Mouse (Mus musculus): ENCODE measurements at regions not wholly inside any gene's neighbourhood (a gene's known extent, or its start where the extent isn't known, plus 50 kb on each side); places are given as distances from the start of the nearest gene placed in this dataset.
A peak's percentile ranks its signal among the peaks of the same experiment; 100 is the strongest.
"Not testable (repeated sequence)": the region's sequence is repeated elsewhere in the genome, so short reads cannot be mapped to it uniquely, and the experiment has no call there.

- 61% methylated on average over 10 of the region's 10 CpGs for WGBS
- no peaks in the 10 kb centered on the region for H3K27me3 ChIP-seq (ENCODE audit: control insufficient read depth, insufficient read depth, low read depth, low read length)
- no peaks in the 10 kb centered on the region for H3K36me3 ChIP-seq (ENCODE audit: control insufficient read depth, insufficient read depth, low read length)
- H3K4me2 ChIP-seq (ENCODE audit: low read length) = no peak overlapping the region
- H3K9ac ChIP-seq (ENCODE audit: low read depth, low read length) = no peak overlapping the region
- ATAC-seq = no peak
- no peak overlapping the region for H3K27ac ChIP-seq (ENCODE audit: low read length)
- no peaks in the 10 kb centered on the region for H3K4me1 ChIP-seq (ENCODE audit: control insufficient read depth, insufficient read depth, low read length)
- no peak overlapping the region for H3K4me3 ChIP-seq (ENCODE audit: low read depth, low read length)
- no peaks in the 10 kb centered on the region for H3K9me3 ChIP-seq (replicated peaks; ENCODE audit: control insufficient read depth, low read length, poor library complexity, severe bottlenecking)
Observed at GRCm38 (mm10) chr2:3864872-3865271, 152.6 kb upstream of the Frmd4a start.

GRCm38 (mm10) chr2:3866736-3867135 is 150.8 kb upstream of the Frmd4a start:
- H3K9ac ChIP-seq (ENCODE audit: low read depth, low read length); H3K27ac ChIP-seq (ENCODE audit: low read length); H3K4me2 ChIP-seq (ENCODE audit: low read length); H3K36me3 ChIP-seq (ENCODE audit: control insufficient read depth, insufficient read depth, low read length); ATAC-seq; H3K4me3 ChIP-seq (ENCODE audit: low read depth, low read length); H3K27me3 ChIP-seq (ENCODE audit: control insufficient read depth, insufficient read depth, low read depth, low read length); H3K9me3 ChIP-seq (replicated peaks; ENCODE audit: control insufficient read depth, low read length, poor library complexity, severe bottlenecking); H3K4me1 ChIP-seq (ENCODE audit: control insufficient read depth, insufficient read depth, low read length): not testable (repeated sequence)
- 91% methylated on average over 4 of the region's 4 CpGs for WGBS

GRCm38 (mm10) chr2:3869701-3870100 is 147.8 kb upstream of the Frmd4a start:
- Histone ChIP-seq H3K4me3 (ENCODE audit: low read depth, low read length) (no peak overlapping the region), H3K9ac (ENCODE audit: low read depth, low read length) (no peak overlapping the region), H3K36me3 (ENCODE audit: control insufficient read depth, insufficient read depth, low read length) (no peaks in the 10 kb centered on the region), H3K4me1 (ENCODE audit: control insufficient read depth, insufficient read depth, low read length) (no peaks in the 10 kb centered on the region), H3K9me3 (replicated peaks; ENCODE audit: control insufficient read depth, low read length, poor library complexity, severe bottlenecking) (no peaks in the 10 kb centered on the region), H3K27me3 (ENCODE audit: control insufficient read depth, insufficient read depth, low read depth, low read length) (no peaks in the 10 kb centered on the region), H3K4me2 (ENCODE audit: low read length) (no peak overlapping the region), H3K27ac (ENCODE audit: low read length) (no peak overlapping the region)
- WGBS = 81% methylated on average over 1 of the region's 1 CpGs
- ATAC-seq = no peak

- Histone ChIP-seq H3K9me3 (replicated peaks; ENCODE audit: control insufficient read depth, low read length, poor library complexity, severe bottlenecking) (0 out of 2 replicates have a peak, but pooled peaks cover 3% of the 10 kb centered on the region), H3K36me3 (ENCODE audit: control insufficient read depth, insufficient read depth, low read length) (no peaks in the 10 kb centered on the region), H3K4me2 (ENCODE audit: low read length) (no peak overlapping the region), H3K27ac (ENCODE audit: low read length) (no peak overlapping the region), H3K9ac (ENCODE audit: low read depth, low read length) (no peak overlapping the region), H3K4me1 (ENCODE audit: control insufficient read depth, insufficient read depth, low read length) (no peaks in the 10 kb centered on the region), H3K4me3 (ENCODE audit: low read depth, low read length) (no peak overlapping the region), H3K27me3 (ENCODE audit: control insufficient read depth, insufficient read depth, low read depth, low read length) (no peaks in the 10 kb centered on the region)
- no peak for ATAC-seq
- 100% methylated on average over 3 of the region's 3 CpGs for WGBS
Observed at GRCm38 (mm10) chr2:3871748-3872147, 145.8 kb upstream of the Frmd4a start.

GRCm38 (mm10) chr2:3887000-3887399 is 130.5 kb upstream of the Frmd4a start:
- H3K4me2 ChIP-seq (ENCODE audit: low read length) = no peak overlapping the region
- H3K27ac ChIP-seq (ENCODE audit: low read length) = no peak overlapping the region
- H3K9ac ChIP-seq (ENCODE audit: low read depth, low read length) = no peak overlapping the region
- H3K9me3 ChIP-seq (replicated peaks; ENCODE audit: control insufficient read depth, low read length, poor library complexity, severe bottlenecking) = no peaks in the 10 kb centered on the region
- H3K4me3 ChIP-seq (ENCODE audit: low read depth, low read length) = no peak overlapping the region
- H3K36me3 ChIP-seq (ENCODE audit: control insufficient read depth, insufficient read depth, low read length) = no peaks in the 10 kb centered on the region
- H3K27me3 ChIP-seq (ENCODE audit: control insufficient read depth, insufficient read depth, low read depth, low read length) = no peaks in the 10 kb centered on the region
- ATAC-seq = no peak
- WGBS = 69% methylated on average over 6 of the region's 6 CpGs
- H3K4me1 ChIP-seq (ENCODE audit: control insufficient read depth, insufficient read depth, low read length) = peaks cover 9% of the 10 kb centered on the region; the same call in 1 of the 2 replicates

GRCm38 (mm10) chr2:3887845-3888433 is 129.6 kb upstream of the Frmd4a start:
- Histone ChIP-seq H3K4me2 (ENCODE audit: low read length) (peak overlapping the region; percentile 53), H3K4me3 (ENCODE audit: low read depth, low read length) (peak overlapping the region; percentile 8; the same call in 1 of the 2 replicates), H3K27me3 (ENCODE audit: control insufficient read depth, insufficient read depth, low read depth, low read length) (no peaks in the 10 kb centered on the region), H3K36me3 (ENCODE audit: control insufficient read depth, insufficient read depth, low read length) (no peaks in the 10 kb centered on the region), H3K9ac (ENCODE audit: low read depth, low read length) (0 out of 2 replicates have a peak overlapping the region, but pooled peaks have one; percentile 53), H3K4me1 (ENCODE audit: control insufficient read depth, insufficient read depth, low read length) (peaks cover 9% of the 10 kb centered on the region; the same call in 1 of the 2 replicates), H3K27ac (ENCODE audit: low read length) (no peak overlapping the region), H3K9me3 (replicated peaks; ENCODE audit: control insufficient read depth, low read length, poor library complexity, severe bottlenecking) (no peaks in the 10 kb centered on the region)
- ATAC-seq = peak; percentile 63; the same call in 1 of the 2 replicates
- 15% methylated on average over 14 of the region's 14 CpGs for WGBS

GRCm38 (mm10) chr2:3889381-3889780 is 128.1 kb upstream of the Frmd4a start:
- no peak overlapping the region for H3K27ac ChIP-seq (ENCODE audit: low read length)
- peaks cover 9% of the 10 kb centered on the region; the same call in 1 of the 2 replicates for H3K4me1 ChIP-seq (ENCODE audit: control insufficient read depth, insufficient read depth, low read length)
- no peak overlapping the region for H3K4me2 ChIP-seq (ENCODE audit: low read length)
- H3K27me3 ChIP-seq (ENCODE audit: control insufficient read depth, insufficient read depth, low read depth, low read length) = no peaks in the 10 kb centered on the region
- no peak overlapping the region for H3K4me3 ChIP-seq (ENCODE audit: low read depth, low read length)
- H3K9ac ChIP-seq (ENCODE audit: low read depth, low read length) = no peak overlapping the region
- H3K9me3 ChIP-seq (replicated peaks; ENCODE audit: control insufficient read depth, low read length, poor library complexity, severe bottlenecking) = no peaks in the 10 kb centered on the region
- WGBS = 65% methylated on average over 3 of the region's 3 CpGs
- H3K36me3 ChIP-seq (ENCODE audit: control insufficient read depth, insufficient read depth, low read length) = no peaks in the 10 kb centered on the region
- no peak for ATAC-seq

GRCm38 (mm10) chr2:3890462-3890861 is 127.1 kb upstream of the Frmd4a start:
- Histone ChIP-seq H3K9ac (ENCODE audit: low read depth, low read length) (no peak overlapping the region), H3K9me3 (replicated peaks; ENCODE audit: control insufficient read depth, low read length, poor library complexity, severe bottlenecking) (no peaks in the 10 kb centered on the region), H3K27ac (ENCODE audit: low read length) (no peak overlapping the region), H3K4me2 (ENCODE audit: low read length) (no peak overlapping the region), H3K4me1 (ENCODE audit: control insufficient read depth, insufficient read depth, low read length) (peaks cover 9% of the 10 kb centered on the region; the same call in 1 of the 2 replicates), H3K4me3 (ENCODE audit: low read depth, low read length) (no peak overlapping the region), H3K27me3 (ENCODE audit: control insufficient read depth, insufficient read depth, low read depth, low read length) (no peaks in the 10 kb centered on the region), H3K36me3 (ENCODE audit: control insufficient read depth, insufficient read depth, low read length) (no peaks in the 10 kb centered on the region)
- no peak for ATAC-seq
- WGBS = 49% methylated on average over 8 of the region's 8 CpGs

- no peaks in the 10 kb centered on the region for H3K27me3 ChIP-seq (ENCODE audit: control insufficient read depth, insufficient read depth, low read depth, low read length)
- no peak for ATAC-seq
- H3K4me1 ChIP-seq (ENCODE audit: control insufficient read depth, insufficient read depth, low read length) = peaks cover 7% of the 10 kb centered on the region
- no peaks in the 10 kb centered on the region for H3K9me3 ChIP-seq (replicated peaks; ENCODE audit: control insufficient read depth, low read length, poor library complexity, severe bottlenecking)
- H3K9ac ChIP-seq (ENCODE audit: low read depth, low read length) = no peak overlapping the region
- no peaks in the 10 kb centered on the region for H3K36me3 ChIP-seq (ENCODE audit: control insufficient read depth, insufficient read depth, low read length)
- no peak overlapping the region for H3K4me3 ChIP-seq (ENCODE audit: low read depth, low read length)
- no peak overlapping the region for H3K4me2 ChIP-seq (ENCODE audit: low read length)
- H3K27ac ChIP-seq (ENCODE audit: low read length) = no peak overlapping the region
- 95% methylated on average over 4 of the region's 4 CpGs for WGBS
Observed at GRCm38 (mm10) chr2:3907026-3907425, 110.5 kb upstream of the Frmd4a start.

All from midbrain, embryonic 16.5 days (tissue).